Mouse (Mus musculus) thymus, postnatal 10 days (tissue): ENCODE measurements around the gene Rnf5.

Experiments
- DNase-seq, 2 experiments: peaks; one replicate each; pipeline ENCODE4 v3.0.0; 2021; ENCODE audit warnings: low spot score in 2 of 2

The Rnf5 gene

GRCm38 (mm10) chr17:34585877-34586771 is 17.4 kb downstream of the Rnf5 start:
- no peak for DNase-seq

GRCm38 (mm10) chr17:34585121-34585520 is 18.4 kb downstream of the Rnf5 start:
- DNase-seq, result no peak

GRCm38 (mm10) chr17:34583819-34584218 is 19.7 kb downstream of the Rnf5 start:
- no peak for DNase-seq

DNA sequence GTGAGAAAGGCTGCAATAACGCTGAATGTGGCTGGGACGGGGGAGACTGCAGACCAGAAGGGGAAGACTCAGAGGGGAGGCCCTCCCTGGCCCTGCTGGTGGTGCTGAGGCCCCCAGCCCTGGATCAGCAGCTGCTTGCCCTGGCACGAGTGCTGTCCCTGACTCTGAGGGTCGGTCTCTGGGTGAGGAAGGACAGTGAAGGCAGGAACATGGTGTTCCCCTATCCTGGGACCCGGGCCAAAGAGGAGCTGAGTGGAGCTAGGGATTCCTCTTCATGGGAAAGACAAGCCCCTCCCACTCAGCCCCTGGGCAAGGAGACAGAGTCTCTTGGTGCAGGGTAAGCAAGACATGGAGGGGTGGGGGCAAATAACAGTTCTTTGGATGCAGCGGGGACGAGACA is 20.1 kb downstream of the Rnf5 start:
- DNase-seq, result no peak

- no peak for DNase-seq
Measured at GRCm38 (mm10) chr17:34582528-34582927, 21.0 kb downstream of the Rnf5 start.

GRCm38 (mm10) chr17:34578070-34578469 is 25.4 kb downstream of the Rnf5 start:
- DNase-seq, result no peak

DNA sequence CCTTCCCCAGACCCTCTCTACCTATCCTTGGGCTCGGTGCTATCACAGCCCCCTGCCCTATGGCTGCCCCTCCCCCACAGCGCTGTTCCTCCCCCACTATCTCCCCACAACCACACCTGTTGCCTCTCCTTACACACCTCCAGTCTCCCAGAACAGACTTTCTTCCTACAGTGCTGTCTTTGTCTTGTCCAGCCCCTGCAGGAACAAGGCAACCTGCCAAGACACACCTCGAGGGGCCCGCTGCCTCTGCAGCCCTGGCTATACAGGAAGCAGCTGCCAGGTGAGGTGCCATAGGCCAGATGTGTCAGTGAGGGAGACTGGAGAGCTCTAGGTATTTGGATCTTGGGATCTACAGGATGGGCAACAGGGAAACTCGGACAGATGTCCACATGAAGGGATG is 26.9 kb downstream of the Rnf5 start:
- DNase-seq, result no peak

DNA sequence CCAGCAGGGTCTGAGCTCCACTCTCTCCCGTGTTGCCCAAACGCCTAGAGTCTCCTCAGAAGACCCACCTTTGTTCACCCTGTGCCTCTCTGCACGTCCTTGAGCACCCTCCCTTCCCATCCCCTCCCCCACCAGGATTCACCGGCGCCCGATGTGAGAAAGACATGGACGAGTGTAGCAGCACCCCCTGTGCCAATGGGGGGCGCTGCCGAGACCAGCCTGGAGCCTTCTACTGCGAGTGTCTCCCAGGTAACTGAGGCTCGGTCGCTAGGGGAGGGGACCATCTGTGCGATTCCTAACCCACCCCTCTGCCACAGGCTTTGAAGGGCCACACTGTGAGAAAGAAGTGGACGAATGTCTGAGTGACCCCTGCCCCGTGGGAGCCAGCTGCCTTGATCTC is 31.1 kb downstream of the Rnf5 start:
- no peak for DNase-seq

- DNase-seq, result peak in 1 of 2 experiments; percentile 39
Measured at GRCm38 (mm10) chr17:34571875-34572274, 31.6 kb downstream of the Rnf5 start.

DNA sequence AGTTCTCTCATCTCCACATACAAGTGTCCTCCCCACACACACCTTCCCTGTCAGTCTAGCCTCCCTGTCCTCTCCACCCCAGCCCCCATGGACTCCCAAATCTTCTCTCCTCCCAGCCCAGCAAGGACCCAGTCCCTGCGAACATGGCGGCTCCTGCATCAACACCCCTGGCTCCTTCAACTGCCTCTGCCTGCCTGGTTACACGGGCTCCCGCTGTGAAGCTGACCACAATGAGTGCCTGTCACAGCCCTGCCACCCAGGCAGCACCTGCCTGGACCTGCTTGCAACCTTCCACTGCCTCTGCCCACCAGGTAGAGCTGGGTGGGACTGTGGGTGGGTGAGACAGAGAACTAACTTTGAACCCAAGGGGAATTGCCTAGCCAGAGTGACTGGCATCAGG is 33.6 kb downstream of the Rnf5 start:
- DNase-seq, result no peak

DNA sequence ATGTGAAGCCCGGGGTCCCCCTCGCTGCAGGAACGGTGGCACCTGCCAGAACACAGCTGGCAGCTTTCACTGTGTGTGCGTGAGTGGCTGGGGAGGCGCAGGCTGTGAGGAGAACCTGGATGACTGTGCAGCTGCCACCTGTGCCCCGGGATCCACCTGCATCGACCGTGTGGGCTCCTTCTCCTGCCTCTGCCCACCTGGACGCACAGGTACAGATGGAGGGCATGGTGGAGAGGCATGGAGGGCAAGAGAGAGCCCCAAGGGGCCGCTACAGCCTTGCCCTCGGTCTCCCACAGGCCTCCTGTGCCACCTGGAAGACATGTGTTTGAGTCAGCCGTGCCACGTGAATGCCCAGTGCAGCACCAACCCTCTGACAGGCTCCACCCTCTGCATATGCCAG is 35.1 kb downstream of the Rnf5 start:
- DNase-seq, result no peak

- no peak for DNase-seq
Measured at GRCm38 (mm10) chr17:34567311-34567710, 36.2 kb downstream of the Rnf5 start.

GRCm38 (mm10) chr17:34564796-34565195 is 38.7 kb downstream of the Rnf5 start:
- no peak for DNase-seq

DNA sequence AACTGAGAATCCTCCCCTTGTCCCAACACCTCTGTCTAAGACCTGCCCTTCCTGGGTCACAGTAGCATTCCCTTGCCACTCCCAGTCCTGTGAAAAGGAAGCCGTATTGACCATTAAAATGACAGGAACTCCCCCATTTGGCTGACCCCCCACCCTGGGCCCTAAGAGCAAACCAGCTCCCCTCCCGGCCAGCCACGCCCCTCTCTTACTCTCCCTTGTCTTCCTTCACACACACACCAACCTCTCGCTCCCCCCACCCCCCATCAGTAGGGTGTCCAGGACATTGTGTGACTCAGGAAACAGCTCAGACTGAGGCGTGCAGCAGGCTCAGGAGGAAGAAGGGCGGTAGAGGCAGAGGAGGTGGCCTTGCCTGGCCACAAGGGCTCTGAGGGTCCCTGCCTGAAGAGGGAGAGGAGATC is 39.5 kb downstream of the Rnf5 start, which contains the start of gene Notch4:
Gene Notch4, plus strand, starts transcription at position 266 of the 419 bp plus-strand sequence.
- DNase-seq, result no peak

GRCm38 (mm10) chr17:34563354-34563753 is 40.1 kb downstream of the Rnf5 start:
- DNase-seq, result no peak

DNA sequence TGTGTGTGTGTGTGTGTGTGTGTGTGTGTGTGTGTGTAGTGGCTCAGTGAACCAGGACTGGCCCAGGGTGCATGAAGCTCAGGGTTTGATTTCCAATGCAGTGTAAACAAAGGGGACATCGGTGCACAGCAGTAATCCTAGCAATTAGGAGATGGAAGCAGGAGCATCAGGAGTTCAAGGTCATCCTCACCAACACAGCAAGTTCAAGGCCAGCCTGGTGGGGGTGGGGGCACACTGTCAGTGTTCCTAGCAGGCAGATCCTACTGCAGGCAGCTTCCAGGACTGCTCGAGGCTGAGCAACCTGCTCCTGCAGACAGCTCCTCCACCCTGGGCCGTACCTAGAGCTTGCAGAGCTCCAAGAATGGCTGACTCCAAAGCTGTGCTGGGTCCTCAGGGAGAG is 40.9 kb downstream of the Rnf5 start:
- no peak for DNase-seq

DNA sequence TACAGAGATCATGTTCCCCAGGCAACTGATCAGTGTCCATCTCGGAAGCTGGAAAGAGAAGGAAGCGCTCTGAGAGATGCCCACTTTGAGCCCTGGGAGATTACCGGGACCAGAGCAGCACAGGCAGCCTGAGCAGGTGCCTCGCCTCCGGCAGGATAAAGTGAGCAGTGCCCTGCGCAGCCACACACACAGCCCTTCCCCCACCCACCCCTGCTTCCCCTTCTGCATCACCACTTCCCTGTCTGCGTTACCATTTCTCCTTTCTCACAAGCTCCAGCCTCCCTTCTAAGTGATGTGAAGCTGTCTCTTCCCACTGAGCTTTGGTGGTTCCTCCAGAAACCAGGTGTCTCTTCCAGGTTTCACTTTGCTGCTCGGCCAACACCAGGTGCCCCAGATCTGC is 42.3 kb downstream of the Rnf5 start:
- DNase-seq, result no peak

DNA sequence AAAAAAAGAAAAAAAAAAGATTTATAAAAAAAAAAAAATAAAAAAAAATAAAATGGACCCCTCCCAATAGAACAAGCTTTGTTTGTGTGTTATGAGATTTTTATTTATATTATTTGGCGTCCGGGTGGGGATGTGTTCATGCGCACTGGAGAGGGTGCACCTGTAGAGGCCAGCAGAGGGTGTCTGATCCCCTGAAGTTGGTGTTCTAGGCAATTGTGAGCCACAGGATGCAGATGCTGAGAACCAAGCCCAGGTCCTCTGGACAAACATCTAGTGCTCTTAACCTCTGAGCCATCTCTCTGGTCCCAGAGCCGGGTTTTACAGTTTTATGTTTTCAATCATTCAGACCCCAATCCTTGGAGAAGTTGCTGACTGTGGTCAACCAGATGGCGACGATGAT is 43.1 kb downstream of the Rnf5 start:
- no peak for DNase-seq

GRCm38 (mm10) chr17:34559895-34560294 is 43.6 kb downstream of the Rnf5 start:
- no peak for DNase-seq

DNA sequence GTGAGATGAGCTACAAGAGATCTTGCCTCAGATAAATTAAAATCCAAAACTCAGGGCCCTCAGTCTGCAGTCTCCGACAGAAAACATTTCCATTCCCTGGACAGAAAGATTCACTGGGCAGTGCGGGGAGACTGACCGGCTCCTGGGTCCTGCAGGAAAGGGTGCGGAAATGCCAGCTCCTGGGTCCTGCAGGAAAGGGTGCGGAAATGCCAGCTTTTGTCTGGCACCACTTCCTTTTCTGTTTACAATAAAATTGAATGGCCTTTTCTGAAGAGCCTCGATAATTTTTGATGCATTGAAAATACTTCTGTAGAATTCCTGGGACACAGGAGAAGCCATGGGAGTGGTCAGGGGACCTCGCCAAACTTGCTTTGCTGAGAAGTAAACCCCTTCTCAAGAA is 44.4 kb downstream of the Rnf5 start:
- no peak for DNase-seq

DNA sequence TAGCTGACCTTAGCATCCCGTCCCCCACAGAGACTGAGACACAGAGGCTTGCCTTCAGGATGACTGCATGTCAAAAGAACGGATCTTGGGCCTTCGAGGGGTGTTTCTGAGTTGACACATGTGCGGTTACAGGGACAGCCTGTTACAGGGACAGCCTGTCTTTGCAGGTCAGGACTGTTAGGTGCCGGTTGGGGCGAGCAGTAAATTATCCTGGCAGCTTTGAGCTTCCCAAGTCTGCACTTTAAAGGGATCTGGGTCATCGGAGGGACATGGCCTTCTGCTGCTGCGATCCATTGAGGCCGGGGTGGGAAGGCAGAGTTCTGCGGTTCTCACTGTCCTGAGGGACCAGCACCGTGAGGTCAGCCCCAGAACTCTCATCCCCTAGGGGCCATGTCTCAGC is 46.1 kb downstream of the Rnf5 start:
- no peak for DNase-seq

DNA sequence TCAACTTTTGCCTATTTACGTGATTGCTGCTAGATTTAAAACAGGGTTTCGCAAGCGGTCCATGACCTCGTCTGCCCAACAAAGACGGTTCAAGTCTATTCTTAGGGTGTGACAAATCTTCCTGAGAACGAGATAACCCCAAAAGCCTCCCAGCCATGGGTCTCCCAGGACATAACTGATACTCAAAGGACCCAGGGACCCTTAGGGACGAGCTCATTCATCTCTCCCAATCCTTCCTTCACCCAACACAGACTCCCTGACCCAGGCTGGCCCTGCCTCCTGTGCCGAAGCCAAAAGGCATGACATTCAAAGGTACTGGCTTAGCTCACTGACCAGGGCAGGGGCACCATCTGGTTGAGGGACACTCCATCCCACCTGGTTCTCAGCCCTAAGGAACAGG is 47.1 kb downstream of the Rnf5 start:
- DNase-seq, result no peak

DNA sequence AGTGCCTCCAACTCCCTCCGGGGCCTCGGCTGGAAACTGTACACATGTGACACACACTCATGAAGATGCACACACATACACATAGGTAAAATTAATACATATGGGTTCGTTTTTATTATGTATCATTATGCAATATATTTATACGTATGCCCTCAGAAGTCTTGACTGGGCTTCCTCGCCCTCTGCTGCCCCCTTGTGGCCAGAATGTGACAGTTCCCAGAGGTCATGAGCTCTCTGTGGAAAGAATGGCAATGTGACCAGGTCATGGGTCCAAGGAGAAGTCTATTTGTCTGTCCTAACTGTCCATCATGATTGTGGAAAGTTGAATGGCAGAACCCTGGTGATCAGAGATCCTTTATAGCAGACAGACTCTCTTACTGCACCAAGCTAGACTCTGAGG is 48.0 kb downstream of the Rnf5 start:
- peak; percentile 47 to 77 for DNase-seq
